Mouse (Mus musculus) heart, postnatal 0 days (tissue): ENCODE results near the gene Pkd1l3.

ENCODE experiments used
- CTCF ChIP-seq: IDR thresholded peaks from 2 replicates; pipeline ENCODE4 v1.5.1; 2016; ENCODE audit warnings: antibody characterized with exemption, control low read depth, low read depth
- EP300 ChIP-seq: IDR thresholded peaks from 2 replicates; pipeline ENCODE4 v1.6.1; 2016; ENCODE audit warnings: antibody characterized with exemption, low read depth

DNA sequence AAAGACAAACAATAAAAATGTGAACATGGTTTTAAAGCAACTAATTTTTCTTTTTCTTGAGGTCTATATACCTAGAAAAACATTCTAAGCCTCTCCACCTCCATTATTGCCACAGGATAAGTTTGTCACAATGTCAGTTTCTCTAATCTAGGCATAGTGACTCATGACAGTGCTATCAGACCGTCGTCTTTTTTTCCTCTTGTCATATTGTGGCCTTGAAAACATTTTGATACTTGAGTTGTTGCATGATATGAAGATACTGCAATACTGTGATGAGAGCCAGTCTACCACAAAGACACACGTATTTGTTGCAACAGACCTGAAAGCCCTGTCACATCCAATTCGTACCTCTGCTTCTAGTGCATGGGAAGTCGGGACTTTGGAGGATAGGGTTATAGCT lies 100.6 kb downstream of the Pkd1l3 start:
- TF ChIP-seq CTCF (no peak), EP300 (no peak)
